Mouse (Mus musculus): ENCODE measurements at regions not wholly inside any gene's neighbourhood (a gene's known extent, or its start where the extent isn't known, plus 50 kb on each side); places are given as distances from the start of the nearest gene placed in this dataset.

DNA sequence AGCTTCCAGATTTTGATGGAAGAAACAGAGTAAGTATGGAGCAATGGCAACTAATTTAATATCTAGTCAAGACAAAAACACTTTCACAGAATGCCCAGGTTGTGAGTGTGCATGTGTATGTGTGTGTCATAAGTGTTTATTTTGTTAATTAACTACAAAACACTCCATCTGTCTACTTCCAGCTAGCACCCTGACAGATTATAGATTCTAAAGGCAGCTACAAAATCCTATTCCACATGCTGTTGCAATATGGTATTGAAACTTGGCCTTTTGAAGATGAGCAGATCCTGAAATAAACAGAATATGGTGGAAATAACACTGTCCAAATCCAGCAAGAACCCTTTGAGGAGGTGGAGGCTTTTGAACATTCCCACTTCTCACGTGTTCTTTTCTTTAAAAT is 1356.9 kb downstream of the Defb40 start:
- no peak for TF ChIP-seq POLR2A (IDR thresholded peaks at IDR 0.05; ENCODE audit: extremely low read depth, insufficient read depth, low read length)
- TF ChIP-seq CTCF (IDR thresholded peaks at IDR 0.05; ENCODE audit: extremely low read depth, insufficient read depth, low read length), result no peak

All from cortical plate, adult 2 months (tissue).